Mouse (Mus musculus): Measurements from ENCODE around the gene Nup35. TPM values are rescaled to one million over a fixed set of nuclear protein-coding genes. Genes with fewer than 3 reads are reported as not detected.

Nup35 gene
- 18.4 and 21.9 TPM in 2 replicates for polyA plus RNA-seq (2015; fragmentation: Nextera tagmentation; extraction: Ambion mirVana)

DNA sequence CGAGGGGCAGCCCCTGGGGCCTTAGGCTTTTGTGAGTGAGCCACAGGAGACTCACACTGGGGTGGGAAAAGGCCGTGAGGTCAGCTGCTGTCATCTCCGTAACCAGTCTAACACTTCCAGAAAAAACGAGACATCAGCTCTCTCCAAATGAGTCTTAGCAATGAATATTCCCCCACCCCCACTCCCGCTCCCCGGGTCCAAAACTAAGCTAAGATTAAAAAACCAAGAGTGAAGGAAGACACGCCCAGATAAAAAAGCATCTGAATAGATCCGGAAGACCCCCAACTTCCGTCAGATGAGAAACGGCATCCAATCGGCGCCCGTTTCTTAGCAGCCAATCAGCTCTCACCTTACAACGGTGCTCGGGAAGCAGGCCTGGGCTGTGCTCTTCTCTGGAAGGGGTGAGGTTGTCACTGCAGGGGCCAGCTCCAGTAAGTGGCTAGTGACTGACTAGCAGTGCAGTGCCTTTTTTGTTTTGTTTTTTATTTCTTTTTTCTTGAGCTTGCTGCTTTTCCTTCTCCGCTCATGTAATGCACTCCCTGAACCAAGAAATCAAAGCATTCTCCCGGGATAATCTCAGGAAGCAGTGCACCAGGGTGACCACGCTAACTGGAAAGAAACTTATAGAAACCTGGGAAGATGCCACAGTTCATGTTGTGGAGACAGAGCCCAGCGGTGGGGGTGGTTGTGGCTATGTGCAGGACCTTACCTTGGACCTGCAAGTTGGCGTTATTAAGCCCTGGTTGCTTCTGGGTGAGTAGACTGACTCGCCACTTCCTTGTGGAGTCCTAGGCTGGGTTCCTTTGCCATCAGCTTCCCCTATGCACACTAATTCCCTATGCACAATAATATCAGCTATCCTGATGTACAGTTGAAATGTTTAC lies at the start of gene Nup35, which contains the start of gene Dusp19:
Gene Nup35 (plus strand): TSS at position 383 of the 884 bp plus-strand sequence.
Gene Dusp19 (plus strand): TSS at position 192 of the 884 bp plus-strand sequence.
- H3K4me2 ChIP-seq: peak within 1 kb of the TSS; percentile 73
- 1% methylated on average over 21 of the region's 21 CpGs for WGBS
- H3K36me3 ChIP-seq: no peaks in the 10 kb centered on the region
- H3K9me3 ChIP-seq (replicated peaks): no peaks in the 10 kb centered on the region
- H3K27ac ChIP-seq: peak within 1 kb of the TSS; percentile 77
- peak within 1 kb of the TSS; percentile 69 for H3K9ac ChIP-seq
- peaks cover 4% of the 10 kb centered on the region for H3K4me1 ChIP-seq (replicated peaks)
- peak; percentile 99 for ATAC-seq (replicated peaks; ENCODE audit: insufficient number of reproducible peaks, insufficient read depth, low FRiP score, low read depth)
- H3K27me3 ChIP-seq: no peaks in the 10 kb centered on the region
- peak within 1 kb of the TSS; percentile 66 for H3K4me3 ChIP-seq

DNA sequence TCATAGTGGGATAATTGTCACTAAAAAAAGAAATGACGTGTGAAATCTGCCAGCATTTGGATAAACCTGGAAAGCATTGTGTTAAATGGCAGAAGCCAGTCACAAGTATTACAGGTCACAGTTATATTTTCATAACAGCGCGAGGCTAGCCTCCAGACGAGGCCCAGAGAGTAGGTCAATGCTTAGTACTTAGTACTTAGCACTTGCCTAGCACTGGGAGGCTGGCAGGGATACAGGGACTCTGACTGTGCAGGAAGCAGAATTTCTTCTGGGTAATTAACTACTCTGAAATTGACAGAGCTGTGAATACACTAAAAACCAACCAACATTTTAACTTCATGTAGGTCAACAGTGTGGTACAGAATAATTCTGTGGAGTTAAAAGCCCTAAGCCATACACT lies 49.6 kb upstream of the Nup35 start:
- Histone ChIP-seq H3K4me3 (no peak overlapping the region), H3K9me3 (replicated peaks) (no peaks in the 10 kb centered on the region), H3K27me3 (no peaks in the 10 kb centered on the region), H3K4me2 (no peak overlapping the region), H3K36me3 (no peaks in the 10 kb centered on the region), H3K27ac (no peak overlapping the region), H3K4me1 (replicated peaks) (peaks cover 6% of the 10 kb centered on the region), H3K9ac (no peak overlapping the region)
- 81% methylated on average over 4 of the region's 4 CpGs for WGBS
- no peak for ATAC-seq (replicated peaks; ENCODE audit: insufficient number of reproducible peaks, insufficient read depth, low FRiP score, low read depth)

DNA sequence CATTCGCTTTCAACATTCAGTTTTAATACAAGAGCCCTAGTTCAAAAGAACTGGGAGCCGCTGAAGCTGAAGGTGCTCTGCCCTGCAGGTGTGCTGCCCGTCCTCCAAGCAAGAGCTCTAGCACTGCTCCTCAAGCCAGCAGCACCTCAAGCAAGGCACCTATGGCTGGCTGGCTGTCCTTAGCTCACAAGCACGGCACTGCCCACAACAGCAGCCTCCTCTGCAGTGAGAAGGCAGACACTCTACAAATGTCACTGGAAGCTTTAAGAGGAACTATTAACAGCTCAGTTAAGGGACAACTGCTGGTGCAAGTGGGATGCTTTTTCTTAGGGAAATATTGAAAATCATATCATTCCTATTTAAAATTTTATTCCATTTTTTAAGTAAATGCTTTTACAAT lies 46.4 kb upstream of the Nup35 start:
- H3K36me3 ChIP-seq: no peaks in the 10 kb centered on the region
- no peak overlapping the region for H3K27ac ChIP-seq
- H3K9ac ChIP-seq: no peak overlapping the region
- 64% methylated on average over 4 of the region's 4 CpGs for WGBS
- H3K27me3 ChIP-seq: no peaks in the 10 kb centered on the region
- peaks cover 3% of the 10 kb centered on the region; the same call in 1 of the 2 replicates for H3K4me1 ChIP-seq (replicated peaks)
- no peak overlapping the region for H3K4me2 ChIP-seq
- ATAC-seq (replicated peaks; ENCODE audit: insufficient number of reproducible peaks, insufficient read depth, low FRiP score, low read depth): no peak
- H3K9me3 ChIP-seq (replicated peaks): no peaks in the 10 kb centered on the region
- H3K4me3 ChIP-seq: no peak overlapping the region

DNA sequence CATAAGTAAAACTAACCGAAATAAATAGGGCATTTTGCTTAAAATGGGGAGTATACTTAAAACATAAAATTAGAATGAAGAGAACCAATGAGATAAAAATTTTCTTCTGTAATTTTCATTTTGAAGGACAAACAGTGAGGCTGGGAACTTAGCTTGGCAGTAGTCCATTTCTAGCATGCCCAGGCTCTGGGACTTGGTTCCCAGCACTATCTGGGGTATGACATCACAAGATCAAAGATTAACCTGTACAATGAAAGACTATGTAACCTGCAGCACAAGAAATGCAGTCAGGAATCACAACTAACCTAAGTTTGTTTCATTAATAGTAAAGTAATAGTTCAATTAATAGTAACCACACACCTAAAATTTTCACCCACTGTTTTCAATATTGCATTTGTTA lies 39.8 kb upstream of the Nup35 start:
- no peak overlapping the region for H3K4me2 ChIP-seq

DNA sequence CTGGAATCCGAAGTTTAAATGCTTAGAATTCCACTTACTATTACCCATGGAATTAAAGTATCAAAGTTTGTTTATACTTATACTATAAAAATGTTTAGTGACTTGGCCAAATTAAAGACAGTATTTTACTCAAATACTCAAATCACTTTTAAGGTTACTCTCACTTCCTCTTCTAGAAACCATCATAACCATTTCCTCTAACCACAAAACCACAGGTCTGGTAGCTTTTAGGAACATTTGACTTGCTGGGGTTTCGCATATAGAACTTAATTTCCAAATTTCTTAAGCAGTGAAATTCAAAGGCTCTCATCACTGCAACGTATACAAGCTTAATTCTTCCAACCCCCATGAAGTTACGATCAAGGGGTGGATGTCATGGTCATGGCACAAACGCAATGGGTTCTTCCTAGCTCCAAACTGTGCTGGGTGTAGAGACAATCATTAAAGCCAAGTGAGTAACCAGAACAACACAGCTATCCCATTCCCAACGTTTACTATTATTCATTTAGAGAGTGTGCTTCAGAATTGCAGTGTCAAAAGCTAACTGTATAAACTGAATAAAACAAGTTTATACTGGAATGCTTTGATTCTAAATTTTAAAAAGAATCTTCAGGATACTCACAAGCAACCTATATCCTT lies 37.7 kb upstream of the Nup35 start:
- Histone ChIP-seq H3K9me3 (replicated peaks) (no peaks in the 10 kb centered on the region), H3K9ac (no peak overlapping the region), H3K4me1 (replicated peaks) (peaks cover 18% of the 10 kb centered on the region), H3K4me3 (peak overlapping the region; percentile 37), H3K27me3 (no peaks in the 10 kb centered on the region), H3K4me2 (peak overlapping the region; percentile 64), H3K27ac (no peak overlapping the region), H3K36me3 (no peaks in the 10 kb centered on the region)
- no peak for ATAC-seq (replicated peaks; ENCODE audit: insufficient number of reproducible peaks, insufficient read depth, low FRiP score, low read depth)
- WGBS: 37% methylated on average over 6 of the region's 6 CpGs

More for the DNA sequence above, 39.8 kb upstream of the Nup35 start:
- Histone ChIP-seq H3K9me3 (replicated peaks) (no peaks in the 10 kb centered on the region), H3K27ac (no peak overlapping the region), H3K4me3 (no peak overlapping the region), H3K27me3 (no peaks in the 10 kb centered on the region), H3K4me1 (replicated peaks) (peaks cover 18% of the 10 kb centered on the region), H3K9ac (no peak overlapping the region), H3K36me3 (no peaks in the 10 kb centered on the region)
- ATAC-seq (replicated peaks; ENCODE audit: insufficient number of reproducible peaks, insufficient read depth, low FRiP score, low read depth): no peak
- 87% methylated on average over 1 of the region's 1 CpGs for WGBS

DNA sequence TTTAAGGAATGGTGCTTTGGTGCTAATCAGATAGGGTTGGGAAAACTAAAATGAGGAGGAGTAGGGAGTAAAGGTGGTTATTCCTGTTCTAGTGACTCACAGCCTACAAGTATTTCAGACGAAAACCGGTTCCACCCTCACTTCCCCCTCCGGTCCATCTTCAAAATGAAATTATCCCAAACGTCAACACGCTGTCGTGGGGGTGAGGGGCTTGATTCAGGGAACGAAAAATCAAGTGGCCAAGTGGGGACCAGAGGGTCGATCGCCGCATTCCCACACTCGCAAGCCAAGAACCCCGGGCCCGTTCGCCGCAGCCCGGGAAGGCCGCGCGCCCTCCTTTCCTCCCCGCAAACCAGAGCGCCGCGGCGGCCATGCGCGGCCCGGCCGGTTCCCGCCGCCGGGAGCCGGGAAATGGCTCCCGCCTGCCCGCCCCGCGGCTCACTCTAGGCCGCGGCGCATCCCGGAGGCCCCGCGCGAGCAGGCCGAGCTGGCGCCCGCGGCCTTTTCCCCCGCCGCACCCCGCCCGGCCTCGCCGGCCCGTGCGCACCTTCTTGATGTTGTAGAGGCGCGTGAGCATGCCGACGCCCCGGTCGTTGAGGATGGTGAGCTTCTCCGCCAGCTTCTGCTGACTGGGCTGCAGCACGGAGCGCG lies 36.6 kb upstream of the Nup35 start:
- Histone ChIP-seq H3K9ac (peak overlapping the region; percentile 84), H3K4me3 (peak overlapping the region; percentile 62), H3K9me3 (replicated peaks) (no peaks in the 10 kb centered on the region), H3K4me2 (peak overlapping the region; percentile 64), H3K27ac (peak overlapping the region; percentile 93), H3K4me1 (replicated peaks) (peaks cover 15% of the 10 kb centered on the region), H3K27me3 (no peaks in the 10 kb centered on the region), H3K36me3 (no peaks in the 10 kb centered on the region)
- peak; percentile 59 for ATAC-seq (replicated peaks; ENCODE audit: insufficient number of reproducible peaks, insufficient read depth, low FRiP score, low read depth)
- 0% methylated on average over 62 of the region's 65 CpGs for WGBS

DNA sequence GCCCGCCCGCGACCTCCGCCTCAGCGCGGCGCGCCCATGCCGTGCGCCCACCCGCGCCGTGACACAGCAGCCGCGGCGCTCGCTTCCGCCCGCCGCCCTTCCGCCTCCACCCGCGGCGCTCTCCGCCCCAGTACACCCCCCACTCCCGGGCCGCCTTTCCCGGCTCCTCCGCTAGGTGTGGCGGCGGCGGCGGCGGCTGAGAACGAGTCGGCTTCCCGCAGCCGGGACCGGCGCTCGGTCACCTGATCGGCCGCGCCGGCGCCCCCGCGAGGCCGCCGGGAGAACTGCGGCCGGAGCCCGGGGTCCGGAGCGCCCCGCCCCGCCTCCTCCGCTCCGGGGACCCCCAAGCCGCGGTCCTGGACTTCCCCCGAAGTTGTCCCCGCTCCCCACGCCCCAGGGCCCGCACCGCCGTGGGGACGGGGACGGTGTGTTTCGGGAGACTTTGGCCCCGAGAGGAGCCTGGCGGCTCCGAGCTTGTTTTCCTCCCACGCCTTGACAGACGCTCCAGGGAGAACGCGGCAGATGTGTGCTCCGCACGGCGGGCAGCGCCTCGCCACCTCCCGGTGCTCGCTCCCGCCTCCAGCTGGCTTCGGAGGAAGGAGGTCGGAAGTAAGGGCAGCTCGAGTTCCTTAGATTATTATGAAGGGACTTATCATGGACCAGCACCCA lies 35.9 kb upstream of the Nup35 start, which contains the start of gene Nckap1:
Gene Nckap1 (minus strand): TSS at position 338 of the 669 bp plus-strand sequence.
- peak within 1 kb of the TSS; percentile 62 for H3K4me3 ChIP-seq
- peak; percentile 92 for ATAC-seq (replicated peaks; ENCODE audit: insufficient number of reproducible peaks, insufficient read depth, low FRiP score, low read depth)
- under 1% methylated on average over 68 of the region's 88 CpGs for WGBS
- H3K27me3 ChIP-seq: no peaks in the 10 kb centered on the region
- H3K27ac ChIP-seq: peak within 1 kb of the TSS; percentile 93
- H3K4me2 ChIP-seq: peak within 1 kb of the TSS; percentile 64
- no peaks in the 10 kb centered on the region for H3K36me3 ChIP-seq
- no peaks in the 10 kb centered on the region for H3K9me3 ChIP-seq (replicated peaks)
- peaks cover 15% of the 10 kb centered on the region for H3K4me1 ChIP-seq (replicated peaks)
- H3K9ac ChIP-seq: peak within 1 kb of the TSS; percentile 84

DNA sequence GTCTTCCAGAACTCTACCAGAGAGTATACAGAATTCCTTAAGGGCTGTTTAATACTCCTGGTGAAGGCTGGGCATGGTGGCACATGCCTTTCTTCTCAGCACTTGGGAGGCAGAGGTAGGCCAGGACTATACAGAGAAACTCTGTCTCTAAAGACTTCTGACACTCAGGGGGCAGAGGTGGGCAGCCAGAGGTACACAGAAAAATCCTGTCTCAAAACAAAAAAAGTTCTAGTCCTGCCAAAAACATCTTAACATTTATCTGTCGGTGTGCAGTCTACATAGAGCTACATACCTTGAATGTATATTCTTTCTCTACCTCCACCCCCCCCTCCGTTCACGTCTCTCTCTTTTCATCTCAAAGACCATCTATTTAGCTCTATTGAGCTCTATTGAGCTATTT lies 34.7 kb upstream of the Nup35 start:
- Histone ChIP-seq H3K9me3 (replicated peaks) (no peaks in the 10 kb centered on the region), H3K27ac (no peak overlapping the region), H3K4me3 (no peak overlapping the region), H3K4me1 (replicated peaks) (peaks cover 12% of the 10 kb centered on the region), H3K36me3 (no peaks in the 10 kb centered on the region), H3K9ac (no peak overlapping the region), H3K27me3 (no peaks in the 10 kb centered on the region), H3K4me2 (no peak overlapping the region)
- WGBS: 84% methylated on average over 3 of the region's 3 CpGs
- ATAC-seq (replicated peaks; ENCODE audit: insufficient number of reproducible peaks, insufficient read depth, low FRiP score, low read depth): no peak

DNA sequence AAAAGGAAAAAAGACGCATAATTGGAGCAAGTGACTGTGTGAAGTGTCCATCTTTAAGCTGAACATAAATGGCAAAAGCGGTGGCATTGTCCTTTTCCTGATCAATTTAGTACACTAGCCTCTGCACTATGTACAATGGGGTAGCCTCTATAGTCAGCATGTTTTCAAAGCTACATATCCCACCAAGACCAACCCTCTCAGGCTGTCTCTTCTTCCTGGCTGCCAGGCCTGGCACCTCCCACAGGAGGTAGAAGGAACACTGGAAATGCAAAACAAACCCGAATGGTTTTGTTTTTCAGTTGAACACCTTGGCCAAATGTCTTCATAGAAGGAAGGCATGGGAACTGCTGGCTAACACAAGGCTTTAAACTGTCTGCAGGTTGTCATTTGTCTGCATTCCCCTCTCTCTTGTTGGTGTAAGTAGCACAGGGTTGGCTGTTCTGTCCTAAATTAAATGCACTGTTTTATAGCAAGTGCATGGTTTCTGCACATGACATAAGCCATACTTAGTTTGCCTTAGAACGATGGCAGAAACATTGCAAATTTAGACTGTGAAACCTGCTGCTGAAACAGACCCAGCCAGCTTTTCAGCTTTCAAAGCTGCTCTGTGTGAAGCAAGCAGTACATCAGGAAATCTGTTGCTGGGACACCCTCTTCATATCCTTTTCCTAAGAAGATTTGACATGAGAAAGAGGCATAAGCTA lies 22.7 kb upstream of the Nup35 start:
- Histone ChIP-seq H3K4me1 (replicated peaks) (no peaks in the 10 kb centered on the region), H3K36me3 (no peaks in the 10 kb centered on the region), H3K9ac (no peak overlapping the region), H3K27ac (no peak overlapping the region), H3K4me3 (no peak overlapping the region), H3K9me3 (replicated peaks) (no peaks in the 10 kb centered on the region), H3K27me3 (no peaks in the 10 kb centered on the region), H3K4me2 (no peak overlapping the region)
- WGBS: 70% methylated on average over 4 of the region's 4 CpGs
- ATAC-seq (replicated peaks; ENCODE audit: insufficient number of reproducible peaks, insufficient read depth, low FRiP score, low read depth): no peak

DNA sequence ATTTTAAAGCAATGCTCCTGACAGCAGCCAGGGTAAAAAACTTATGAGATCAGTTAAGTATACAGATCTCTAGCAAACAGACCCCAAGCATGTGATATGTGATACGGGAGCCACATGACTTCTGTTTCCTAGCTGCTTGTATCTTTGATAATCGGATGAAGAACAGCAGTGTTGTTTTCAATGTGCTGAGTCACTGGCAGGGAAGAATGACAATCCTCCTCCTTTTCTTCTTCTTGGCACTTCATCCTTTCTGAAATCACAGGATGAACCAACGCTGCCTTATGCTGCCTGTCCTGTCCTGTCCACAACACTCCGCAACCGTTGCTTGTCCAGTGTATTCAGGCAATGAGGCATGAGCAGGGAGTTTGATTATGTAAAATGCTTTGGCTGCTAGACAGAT lies 20.1 kb upstream of the Nup35 start:
- H3K4me1 ChIP-seq (replicated peaks): no peaks in the 10 kb centered on the region
- no peaks in the 10 kb centered on the region for H3K27me3 ChIP-seq
- H3K9ac ChIP-seq: no peak overlapping the region
- no peak overlapping the region for H3K27ac ChIP-seq
- 56% methylated on average over 5 of the region's 5 CpGs for WGBS
- H3K36me3 ChIP-seq: no peaks in the 10 kb centered on the region
- H3K4me3 ChIP-seq: no peak overlapping the region
- ATAC-seq (replicated peaks; ENCODE audit: insufficient number of reproducible peaks, insufficient read depth, low FRiP score, low read depth): no peak
- no peak overlapping the region for H3K4me2 ChIP-seq
- H3K9me3 ChIP-seq (replicated peaks): no peaks in the 10 kb centered on the region

All from heart, embryonic 15.5 days (tissue).